Mouse (Mus musculus) thymus, adult 2 months (tissue): ENCODE results near the gene Hbq1b. TPM values are rescaled to one million over a fixed set of nuclear protein-coding genes. Genes with fewer than 3 reads are reported as not detected.
"Not testable (repeated sequence)": the region's sequence is repeated elsewhere in the genome, so short reads cannot be mapped to it uniquely, and the experiment has no call there.

Source experiments
- DNase-seq: peaks from one replicate; pipeline ENCODE4 v3.0.0; 2021
- H3K27ac ChIP-seq: fragments of 200-500 bp; 2 replicates; pipeline ENCODE4 v1.5.1; 2012; ENCODE audit warnings: low read length, control low read depth; ENCODE audit not compliant: control insufficient read depth, insufficient read depth
- H3K27me3 ChIP-seq: fragments of 200-500 bp; 2 replicates; pipeline ENCODE4 v1.6.1; 2012; ENCODE audit warnings: mild to moderate bottlenecking, low read length, moderate library complexity, mixed read lengths; ENCODE audit not compliant: control insufficient read depth, insufficient read depth
- H3K36me3 ChIP-seq: fragments of 200-500 bp; 2 replicates; pipeline ENCODE4 v1.6.1; 2012; ENCODE audit warnings: mild to moderate bottlenecking, low read length, moderate library complexity; ENCODE audit not compliant: control insufficient read depth, insufficient read depth
- H3K4me1 ChIP-seq: fragments of 200-500 bp; replicated peaks from 2 replicates; pipeline ENCODE4 v1.6.1; 2012; ENCODE audit warnings: low read length; ENCODE audit not compliant: control insufficient read depth, insufficient read depth
- H3K4me3 ChIP-seq: fragments of 200-500 bp; 2 replicates; pipeline ENCODE4 v1.5.1; 2012; ENCODE audit warnings: mild to moderate bottlenecking, low read length, control low read depth, moderate library complexity; ENCODE audit not compliant: control insufficient read depth, insufficient read depth
- CTCF ChIP-seq: fragments of 200-500 bp; IDR thresholded peaks from 2 replicates; pipeline ENCODE4 v1.5.1; 2012; ENCODE audit warnings: mild to moderate bottlenecking, control low read depth, low read length, moderate library complexity, borderline replicate concordance; ENCODE audit not compliant: control insufficient read depth, poor library complexity, insufficient read depth; ENCODE audit errors: extremely low read depth
- POLR2A ChIP-seq: fragments of 200-500 bp; IDR thresholded peaks from 2 replicates; pipeline ENCODE4 v1.6.1; 2012; ENCODE audit warnings: mild to moderate bottlenecking, low read length, control low read depth, moderate library complexity; ENCODE audit not compliant: control insufficient read depth, poor library complexity, insufficient read depth; ENCODE audit errors: extremely low read depth
- WGBS: fragments of 180-500 bp; shearing (Covaris S2); methylation state at CpG from one replicate; pipeline ENCODE4 v1.1.7; 2018; 5-methylcytosine and 5-hydroxymethylcytosine counted together
- polyA plus RNA-seq: library from polyadenylated mRNA; depleted of rRNA; stranded (reverse); fragments of >200 nt; gene quantifications from 2 replicates; pipeline ENCODE4 v1.2.3, GENCODE M21; 2012

Gene Hbq1b
- polyA plus RNA-seq, 1 experiment, result 0.23 TPM

- no peak for TF ChIP-seq POLR2A
- no peak for TF ChIP-seq CTCF
- 92% methylated on average over 1 of the region's 1 CpGs for WGBS
- Histone ChIP-seq H3K27ac (no peak overlapping the region), H3K4me3 (no peak overlapping the region), H3K4me1 (0 out of 2 replicates have a peak, but pooled peaks cover 2% of the 10 kb centered on the region), H3K27me3 (no peaks in the 10 kb centered on the region), H3K36me3 (no peaks in the 10 kb centered on the region)
- DNase-seq, result no peak
These were observed 11.2 kb downstream of the Hbq1b start for GRCm38 (mm10) chr11:32297866-32298531.

GRCm38 (mm10) chr11:32298532-32298918 lies 11.8 kb downstream of the Hbq1b start:
- Histone ChIP-seq H3K4me1 (0 out of 2 replicates have a peak, but pooled peaks cover 2% of the 10 kb centered on the region), H3K4me3 (no peak overlapping the region), H3K27me3 (no peaks in the 10 kb centered on the region), H3K36me3 (no peaks in the 10 kb centered on the region), H3K27ac (no peak overlapping the region)
- no peak for DNase-seq
- no peak for TF ChIP-seq CTCF
- no peak for TF ChIP-seq POLR2A
- WGBS, result 99% methylated on average over 2 of the region's 2 CpGs

- H3K4me1 ChIP-seq, H3K27me3 ChIP-seq, H3K36me3 ChIP-seq, H3K4me3 ChIP-seq, H3K27ac ChIP-seq: not testable (repeated sequence)
- 12% methylated on average over 16 of the region's 16 CpGs for WGBS
- peak; percentile 71; the same call in 1 of the 2 replicates for TF ChIP-seq CTCF
- DNase-seq, result peak; percentile 43
These were observed 13.1 kb downstream of the Hbq1b start, which contains the start of gene Hbq1a for GRCm38 (mm10) chr11:32299865-32300264. Hbq1a (plus strand) TSS chr11:32300069.

DNA sequence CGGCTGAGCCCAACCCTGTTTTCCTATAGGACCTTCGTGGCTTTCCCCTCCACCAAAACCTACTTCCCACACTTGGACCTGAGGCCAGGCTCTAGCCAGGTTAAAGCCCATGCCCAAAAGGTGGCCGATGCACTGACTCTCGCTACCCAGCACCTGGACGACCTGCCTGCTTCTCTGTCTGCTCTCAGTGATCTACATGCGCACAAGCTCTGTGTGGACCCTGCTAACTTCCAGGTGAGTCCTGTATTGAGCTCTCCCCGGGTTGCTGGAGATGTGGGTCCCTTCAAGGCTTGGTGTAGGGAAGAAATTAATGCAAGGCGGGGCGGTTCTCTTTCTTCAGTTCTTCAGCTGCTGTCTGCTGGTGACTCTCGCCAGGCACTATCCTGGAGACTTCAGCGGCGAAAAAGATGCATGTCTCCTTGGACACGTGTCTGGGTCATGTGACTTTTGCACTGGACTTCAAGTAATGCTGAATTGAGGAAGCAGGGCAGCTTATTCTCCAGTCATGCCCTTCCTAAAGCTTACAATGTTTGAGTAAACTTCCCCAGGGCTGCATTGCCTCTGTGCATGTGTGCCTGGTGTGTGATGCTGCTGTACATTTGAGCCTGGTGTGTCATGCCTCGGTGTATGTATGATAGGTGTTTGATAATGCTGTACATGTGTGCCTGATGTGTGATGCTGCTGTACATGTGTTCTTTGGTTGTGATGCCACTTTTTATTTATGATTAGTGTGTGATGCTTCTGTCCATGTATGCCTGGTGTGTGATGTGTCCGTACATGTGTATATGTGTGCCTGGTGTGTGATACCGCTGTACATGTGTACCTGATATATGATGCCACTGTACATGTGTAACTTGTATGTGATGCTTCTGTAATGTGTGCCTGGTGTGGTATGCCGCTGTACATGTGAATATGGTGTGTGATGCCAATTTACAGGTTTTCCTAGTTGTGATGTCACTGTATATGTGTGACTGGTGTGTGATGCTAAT lies 13.8 kb downstream of the Hbq1b start:
- no peaks in the 10 kb centered on the region for H3K36me3 ChIP-seq
- H3K27ac ChIP-seq, result no peak overlapping the region
- 0 out of 2 replicates have a peak, but pooled peaks cover 2% of the 10 kb centered on the region for H3K4me1 ChIP-seq
- TF ChIP-seq CTCF (no peak), POLR2A (no peak)
- no peak for DNase-seq
- H3K27me3 ChIP-seq, result no peaks in the 10 kb centered on the region
- no peak overlapping the region for H3K4me3 ChIP-seq
- 48% methylated on average over 16 of the region's 17 CpGs for WGBS

DNA sequence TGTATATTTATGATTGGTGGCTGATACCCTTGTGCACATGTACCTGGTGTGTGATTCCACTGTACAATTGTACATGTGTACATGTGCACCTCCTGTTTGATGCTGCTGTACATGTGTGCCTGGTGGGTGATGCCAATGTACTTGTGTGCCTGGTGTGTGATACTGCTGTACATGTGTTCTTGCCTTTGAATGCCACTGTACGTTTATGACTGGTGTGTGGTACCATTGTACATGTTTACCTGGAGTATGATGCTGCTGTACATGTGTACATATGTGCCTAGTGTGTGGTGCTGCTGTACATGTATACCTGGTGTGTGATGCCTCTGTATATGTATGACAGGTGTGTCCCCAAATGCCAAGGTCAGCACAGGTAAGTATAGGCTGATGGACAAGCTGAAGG lies 14.7 kb downstream of the Hbq1b start:
- TF ChIP-seq CTCF (no peak), POLR2A (no peak)
- no peaks in the 10 kb centered on the region for H3K36me3 ChIP-seq
- no peak overlapping the region for H3K27ac ChIP-seq
- no peaks in the 10 kb centered on the region for H3K27me3 ChIP-seq
- DNase-seq, result no peak
- 0 out of 2 replicates have a peak, but pooled peaks cover 2% of the 10 kb centered on the region for H3K4me1 ChIP-seq
- H3K4me3 ChIP-seq, result no peak overlapping the region
- WGBS, result 83% methylated on average over 1 of the region's 1 CpGs

DNA sequence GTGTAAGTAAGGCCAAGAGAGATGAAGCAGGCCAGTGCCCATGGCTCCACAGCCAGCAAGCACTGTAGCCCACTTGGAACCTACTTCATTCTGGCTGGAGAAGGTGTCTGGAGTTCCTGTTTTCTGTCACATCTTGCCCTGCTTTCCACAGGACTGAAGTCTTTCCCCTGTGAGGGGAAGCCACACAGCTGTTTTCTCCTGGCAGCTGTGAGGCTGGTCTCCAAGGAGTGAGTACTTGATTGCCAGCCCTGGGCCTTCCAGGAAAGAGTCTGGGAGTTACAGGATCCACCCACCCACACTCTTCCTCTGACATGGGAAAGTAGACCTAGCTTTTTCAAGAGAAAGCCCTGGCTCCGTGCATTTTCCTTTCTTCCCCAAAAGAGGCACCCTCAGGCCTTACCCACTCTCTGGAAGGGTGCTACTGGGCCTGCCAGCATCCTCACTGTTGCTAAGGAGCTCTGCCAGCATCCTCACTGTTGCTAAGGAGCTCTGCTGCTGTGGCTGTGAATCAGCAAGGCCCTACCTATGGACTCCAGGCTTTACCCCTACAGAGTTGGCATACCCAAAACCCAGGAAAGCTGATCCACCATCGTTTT lies 16.2 kb downstream of the Hbq1b start:
- Histone ChIP-seq H3K36me3 (no peaks in the 10 kb centered on the region), H3K27ac (no peak overlapping the region), H3K27me3 (no peaks in the 10 kb centered on the region), H3K4me1 (0 out of 2 replicates have a peak, but pooled peaks cover 2% of the 10 kb centered on the region), H3K4me3 (no peak overlapping the region)
- TF ChIP-seq CTCF (no peak), POLR2A (no peak)
- 46% methylated on average over 2 of the region's 2 CpGs for WGBS
- no peak for DNase-seq
